Mouse (Mus musculus) effector memory CD4-positive, alpha-beta T cell, adult 5 months (primary cell): ENCODE measurements around the gene Phf10. TPM values are rescaled to one million over a fixed set of nuclear protein-coding genes. Genes with fewer than 3 reads are reported as not detected.

Experiments
- polyA plus RNA-seq: library from polyadenylated mRNA; unstranded; fragments of 100-300 nt; shearing (Covaris generic); gene quantifications from one replicate; pipeline ENCODE4 v1.2.1, GENCODE M21; 2017

Phf10 gene
- 30.2 TPM for polyA plus RNA-seq

GRCm38 (mm10) chr17:14960951-14961556 is at the start of gene Phf10:
Gene Phf10 (minus strand): TSS chr17:14961273.

DNA sequence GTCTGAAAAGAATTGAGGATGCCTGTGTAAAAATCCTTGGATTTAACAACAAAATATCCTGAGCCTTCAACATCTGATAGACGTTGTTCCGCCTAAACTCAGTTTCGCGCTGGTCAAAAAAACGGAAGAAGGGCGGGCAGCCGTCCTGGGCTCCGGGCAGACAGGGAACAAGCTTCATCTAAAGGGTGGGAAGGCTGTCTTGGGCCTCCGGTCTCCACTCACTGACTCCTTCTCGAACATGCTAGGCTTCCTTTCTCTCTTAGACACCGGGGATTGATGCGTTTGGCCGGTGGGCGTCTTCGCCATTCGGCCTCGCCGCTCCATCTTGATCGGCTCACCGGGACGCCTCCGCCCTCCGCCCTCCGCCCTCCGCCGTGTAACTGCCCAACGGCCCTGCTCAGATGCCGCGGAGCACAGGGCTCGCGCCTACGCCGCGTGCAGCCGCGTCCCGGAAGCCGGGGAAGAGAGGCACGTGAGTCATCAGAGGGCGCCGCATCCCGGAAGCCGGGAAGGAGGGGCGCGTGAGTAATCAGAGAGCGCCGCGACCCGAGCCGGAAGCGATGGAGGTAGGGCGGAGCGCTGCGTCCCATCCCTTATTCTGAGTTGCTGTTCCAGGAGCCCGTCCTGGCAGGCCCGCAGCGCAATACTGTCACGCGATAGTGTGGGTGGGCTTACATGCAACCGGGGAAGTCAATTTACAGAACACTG is 48.8 kb upstream of the Phf10 start, which contains the start of gene Gm3435:
Gene Gm3435 (plus strand): TSS at position 471 of the 708 bp plus-strand sequence.

GRCm38 (mm10) chr17:14978362-14979038 is 17.4 kb upstream of the Phf10 start, which contains the start of the genes 9030025P20Rik and Gm3417:
Gene 9030025P20Rik (plus strand): TSS chr17:14978468.
Gene Gm3417 (minus strand): TSS chr17:14978790.

DNA sequence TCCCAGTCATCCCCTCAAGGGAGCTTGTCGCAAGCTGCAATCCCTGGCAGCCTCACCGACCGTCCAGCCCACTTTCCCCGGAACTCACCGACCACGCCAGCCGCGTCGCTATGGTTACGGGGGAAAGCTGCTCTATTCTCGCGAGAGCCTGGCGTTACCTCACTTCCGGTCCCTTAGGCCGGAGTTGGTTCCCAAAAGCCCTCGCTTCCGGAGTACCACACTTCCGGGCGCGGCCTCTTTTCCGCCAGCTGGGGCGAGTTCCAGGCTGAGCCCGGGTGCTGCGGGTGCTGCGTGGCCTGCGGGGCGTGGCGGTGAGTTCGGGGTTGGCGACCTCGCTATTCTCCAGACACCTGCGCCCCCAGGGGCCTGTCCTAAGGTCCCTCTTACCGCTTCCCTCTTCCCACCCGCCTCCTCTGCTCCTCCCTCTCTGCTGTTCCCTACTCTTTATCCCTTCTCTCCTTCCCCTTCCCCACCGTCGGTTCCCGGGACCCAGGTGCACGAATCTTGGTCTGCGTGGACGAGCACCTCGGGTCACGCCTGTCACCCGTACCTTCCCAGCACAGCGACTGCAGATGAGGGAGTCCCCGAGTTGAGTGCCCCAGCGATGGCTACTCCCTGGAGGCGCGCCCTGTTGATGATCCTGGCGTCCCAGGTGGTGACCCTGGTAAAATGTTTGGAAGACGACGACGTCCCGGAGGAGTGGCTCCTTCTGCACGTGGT is 17.9 kb downstream of the Phf10 start, which contains the start of the genes Wdr27 and 1600012H06Rik:
Gene Wdr27 (minus strand): TSS at position 150 of the 720 bp plus-strand sequence.
Gene 1600012H06Rik (plus strand): TSS at position 176 of the 720 bp plus-strand sequence.

Other genes with a start within 250 kb of the Phf10 start
- gene Wdr27, start 18.1 kb downstream of the Phf10 start, polyA plus RNA-seq, result 0.91 TPM
- 19.4 TPM for gene 1600012H06Rik, start 18.1 kb downstream of the Phf10 start, polyA plus RNA-seq
- 11.6 TPM for gene 9030025P20Rik, start 17.2 kb upstream of the Phf10 start, polyA plus RNA-seq
- 1.2 TPM for gene Gm3417, start 17.5 kb upstream of the Phf10 start, polyA plus RNA-seq
- gene Gm3435, start 48.9 kb upstream of the Phf10 start, polyA plus RNA-seq, result 3.0 TPM
- 77.1 TPM for gene Ermard, start 79.9 kb upstream of the Phf10 start, polyA plus RNA-seq
- not detected for gene Tcte3, start 80.2 kb upstream of the Phf10 start, polyA plus RNA-seq
- gene Gm3448, start 80.3 kb upstream of the Phf10 start, polyA plus RNA-seq, result 0.77 TPM